Mouse (Mus musculus) heart, postnatal 0 days (tissue): Measurements from ENCODE around the gene Ubap1l.

ENCODE experiments used
- CTCF ChIP-seq: IDR thresholded peaks from 2 replicates; pipeline ENCODE4 v1.5.1; 2016; ENCODE audit warnings: antibody characterized with exemption, control low read depth, low read depth
- EP300 ChIP-seq: IDR thresholded peaks from 2 replicates; pipeline ENCODE4 v1.6.1; 2016; ENCODE audit warnings: antibody characterized with exemption, low read depth

DNA sequence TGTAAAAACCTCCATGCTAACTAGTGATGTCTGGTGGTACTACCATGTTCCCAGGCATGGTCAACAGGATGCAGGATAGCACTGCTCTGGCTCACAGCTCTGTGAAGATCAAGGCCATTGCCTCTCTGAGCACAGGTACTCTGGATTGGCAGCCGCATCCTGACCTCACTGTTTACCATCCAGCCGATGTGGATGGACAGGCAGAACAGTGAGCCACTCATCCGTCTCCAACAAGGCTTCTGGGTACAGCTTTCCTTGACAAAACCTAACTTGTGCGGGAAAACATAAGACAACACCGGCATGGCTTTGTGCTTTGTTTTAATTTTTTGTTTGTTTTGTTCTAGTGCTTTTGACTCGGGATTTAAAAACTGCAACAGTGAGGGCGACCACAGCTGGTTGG is 4.9 kb downstream of the Ubap1l start:
- TF ChIP-seq CTCF (no peak), EP300 (no peak)
